Comparison of ENCODE assay signal across 10 mouse cellular contexts in the genomic region with DNA sequence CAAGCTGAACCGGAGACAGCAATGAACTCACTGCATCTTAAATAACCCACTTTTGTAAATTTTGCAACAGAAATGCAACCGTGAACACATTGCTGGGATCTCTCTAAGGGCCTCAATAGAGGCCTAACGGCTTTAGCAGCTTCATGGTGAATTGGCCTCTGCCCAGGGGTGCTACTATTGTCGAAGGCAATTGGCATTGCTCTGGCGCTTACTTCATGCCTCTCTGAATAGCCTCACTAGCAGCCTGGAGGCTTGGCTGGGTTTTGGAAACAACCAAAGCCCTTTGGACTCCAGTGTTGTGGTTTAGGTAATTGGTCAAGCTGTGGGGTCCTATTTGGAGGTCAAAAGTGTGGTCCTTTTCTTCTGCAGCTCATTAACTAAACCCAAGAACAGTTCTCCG.
DNase-seq lines count a peak whose midpoint lies in the region; ATAC-seq and TF ChIP-seq lines count a peak whose summit lies in the region.
"Had no signal": no experiment of that assay in that cellular context is flagged by ENCODE, and none has a peak within 500 bp of the region (broad histone marks: within the 10 kb centered on the region; RNA-seq: fewer than 3 reads in every experiment).

No protein-coding gene starts in this region.

- peaks cover 15% of the 10 kb centered on the region for H3K4me1 ChIP-seq in neural tube, embryonic 11.5 days (ENCODE audit: control insufficient read depth, insufficient read depth, low read length)
- peaks cover 9% of the 10 kb centered on the region for H3K4me1 ChIP-seq in forebrain, postnatal 0 days (ENCODE audit: insufficient read depth)

- H3K4me3 ChIP-seq in neural tube, embryonic 11.5 days (ENCODE audit: low read depth, low read length): no peak overlapping the region
- no peak overlapping the region for H3K4me3 ChIP-seq in forebrain, postnatal 0 days (ENCODE audit: low read depth, low read length)
- H3K4me3 ChIP-seq: embryonic facial prominence, embryonic 15.5 days had no signal

- no peaks in the 10 kb centered on the region for H3K9me3 ChIP-seq in neural tube, embryonic 11.5 days (ENCODE audit: control insufficient read depth, low read length)
- H3K9me3 ChIP-seq in forebrain, postnatal 0 days (ENCODE audit: low read length): no peaks in the 10 kb centered on the region
- H3K9me3 ChIP-seq: embryonic facial prominence, embryonic 15.5 days had no signal

- H3K27ac ChIP-seq in neural tube, embryonic 11.5 days (ENCODE audit: low read depth, low read length): no peak overlapping the region
- H3K27ac ChIP-seq in forebrain, postnatal 0 days (ENCODE audit: low read depth, low read length): no peak overlapping the region
- H3K27ac ChIP-seq: embryonic facial prominence, embryonic 15.5 days; macrophage had no signal

- no peaks in the 10 kb centered on the region for H3K27me3 ChIP-seq in neural tube, embryonic 11.5 days (ENCODE audit: control insufficient read depth, insufficient read depth, low read length)
- H3K27me3 ChIP-seq in forebrain, postnatal 0 days (ENCODE audit: insufficient read depth, low read length): no peaks in the 10 kb centered on the region
- H3K27me3 ChIP-seq: embryonic facial prominence, embryonic 15.5 days had no signal

- no peaks in the 10 kb centered on the region for H3K36me3 ChIP-seq in neural tube, embryonic 11.5 days (ENCODE audit: control insufficient read depth, insufficient read depth, low read length)
- H3K36me3 ChIP-seq in forebrain, postnatal 0 days (ENCODE audit: insufficient read depth): no peaks in the 10 kb centered on the region
- H3K36me3 ChIP-seq: embryonic facial prominence, embryonic 15.5 days had no signal

- WGBS in neural tube, embryonic 11.5 days: 19% methylated on average over 6 of the region's 6 CpGs
- 13% methylated on average over 6 of the region's 6 CpGs for WGBS in forebrain, postnatal 0 days

- ATAC-seq in frontal cortex, adult (ENCODE audit: low TSS enrichment): peak; percentile 41; the same call in 1 of the 2 replicates
- ATAC-seq in neural tube, embryonic 11.5 days (ENCODE audit: insufficient read depth, low FRiP score, low TSS enrichment): peak; percentile 39; the same call in 1 of the 2 replicates
- ATAC-seq in forebrain, postnatal 0 days: peak; percentile 70

- no peak for TF ChIP-seq CTCF in forebrain, postnatal 0 days (IDR thresholded peaks at IDR 0.05; ENCODE audit: low read depth)

- DNase-seq in frontal cortex, postnatal 25 days (ENCODE audit: low spot score in 2 of 2): no peak
- peak; percentile 31 for DNase-seq in neural tube, embryonic 11.5 days (ENCODE audit: low spot score)
- DNase-seq in neural tube, embryonic 10.5 days (ENCODE audit: extremely low spot score, low spot score): no peak
- peak; percentile 66 for DNase-seq in forebrain, postnatal 0 days
- DNase-seq in right cerebral cortex, postnatal 10 days (ENCODE audit: low spot score in 2 of 2): peak; percentile 69 to 70
- DNase-seq in ovary, postnatal 36 days (ENCODE audit: low spot score): no peak
- DNase-seq in adrenal gland, adult (ENCODE audit: inconsistent age in 2 of 2, low spot score in 1 of 2): no peak

- no peak overlapping the region for H3K9ac ChIP-seq in neural tube, embryonic 11.5 days (ENCODE audit: low read length)
- H3K9ac ChIP-seq in forebrain, postnatal 0 days: no peak overlapping the region
- H3K9ac ChIP-seq: embryonic facial prominence, embryonic 15.5 days had no signal

- no peak overlapping the region for H3K4me2 ChIP-seq in neural tube, embryonic 11.5 days (ENCODE audit: low read depth)
- no peak overlapping the region for H3K4me2 ChIP-seq in forebrain, postnatal 0 days (ENCODE audit: low read depth)
- H3K4me2 ChIP-seq: embryonic facial prominence, embryonic 15.5 days had no signal

Comparison
In these comparisons a context has a peak if more than half of its experiments do, and no peak if none do; other contexts are left out.
1. DNase-seq: peak in neural tube, embryonic 11.5 days (single experiment), forebrain, postnatal 0 days (single experiment) and right cerebral cortex, postnatal 10 days (2 of 2); none in frontal cortex, postnatal 25 days (0 of 2), neural tube, embryonic 10.5 days (single experiment), ovary, postnatal 36 days (single experiment) and adrenal gland, adult (0 of 2).
2. Peak in every context shown above with its lines, with median percentiles within 50 percentile points of each other: ATAC-seq.